Mouse (Mus musculus) olfactory bulb, adult 2 months (tissue): ENCODE results near the gene Crhr1. TPM values are rescaled to one million over a fixed set of nuclear protein-coding genes. Genes with fewer than 3 reads are reported as not detected.

ENCODE experiments used
- H3K27ac ChIP-seq: fragments of 200-500 bp; 2 replicates; pipeline ENCODE4 v1.5.1; 2012; ENCODE audit warnings: low read depth, low read length; ENCODE audit not compliant: insufficient read depth
- H3K4me1 ChIP-seq: fragments of 200-500 bp; 2 replicates; pipeline ENCODE4 v1.6.1; 2012; ENCODE audit warnings: low read length; ENCODE audit not compliant: control insufficient read depth, insufficient read depth
- H3K4me3 ChIP-seq: fragments of 200-500 bp; 2 replicates; pipeline ENCODE4 v1.5.1; 2012; ENCODE audit warnings: mild to moderate bottlenecking, low read depth, low read length, moderate library complexity; ENCODE audit not compliant: insufficient read depth
- CTCF ChIP-seq: fragments of 200-500 bp; IDR thresholded peaks from 2 replicates; pipeline ENCODE4 v1.5.1; 2012; ENCODE audit warnings: low read depth, mild to moderate bottlenecking, low read length, moderate library complexity; ENCODE audit not compliant: insufficient read depth
- POLR2A ChIP-seq: fragments of 200-500 bp; IDR thresholded peaks from 2 replicates; pipeline ENCODE4 v1.6.1; 2012; ENCODE audit warnings: mild to moderate bottlenecking, low read depth, low read length, moderate library complexity; ENCODE audit not compliant: insufficient read depth
- WGBS: fragments of 180-500 bp; shearing (Covaris S2); methylation state at CpG from one replicate; pipeline ENCODE4 v1.1.7; 2018; 5-methylcytosine and 5-hydroxymethylcytosine counted together
- polyA plus RNA-seq: library from polyadenylated mRNA; stranded (reverse); fragments of >200 nt; gene quantifications from 2 replicates; pipeline ENCODE4 v1.2.4, GENCODE M21; 2012; ENCODE audit warnings: low replicate concordance; ENCODE audit not compliant: missing spikeins, insufficient read depth, insufficient read length

The Crhr1 gene
- polyA plus RNA-seq, 1 experiment = not detected

GRCm38 (mm10) chr11:104178893-104179292, 46.2 kb downstream of the Crhr1 start:
- TF ChIP-seq CTCF (no peak), POLR2A (no peak)
- H3K4me1 ChIP-seq = peaks cover 9% of the 10 kb centered on the region
- 24% methylated on average over 7 of the region's 7 CpGs for WGBS
- H3K27ac ChIP-seq = no peak overlapping the region
- H3K4me3 ChIP-seq = no peak overlapping the region

DNA sequence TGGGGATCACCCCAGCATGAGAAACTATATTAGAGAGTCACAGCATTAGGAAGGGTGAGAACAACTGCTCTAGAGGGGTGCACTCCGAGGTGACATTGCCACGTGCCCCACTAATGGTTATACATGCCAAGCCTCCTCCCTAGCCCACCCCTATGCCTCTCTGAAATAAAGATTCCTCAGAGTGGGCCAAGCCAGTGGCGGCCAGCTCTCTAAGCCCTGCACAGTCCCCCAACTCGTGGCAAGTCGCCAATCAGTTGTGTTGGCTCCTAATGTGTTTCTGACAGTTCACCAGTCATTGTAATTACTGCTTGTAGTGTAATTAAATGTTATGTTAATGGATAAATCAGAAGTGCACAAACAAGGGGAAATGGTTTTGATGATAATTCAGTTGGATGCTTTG, 47.1 kb downstream of the Crhr1 start:
- H3K4me3 ChIP-seq = no peak overlapping the region
- H3K4me1 ChIP-seq = peaks cover 9% of the 10 kb centered on the region
- WGBS = 24% methylated on average over 5 of the region's 5 CpGs

GRCm38 (mm10) chr11:104182141-104182540, 49.5 kb downstream of the Crhr1 start:
- no peak overlapping the region for H3K27ac ChIP-seq
- peaks cover 9% of the 10 kb centered on the region for H3K4me1 ChIP-seq
- TF ChIP-seq POLR2A (no peak), CTCF (no peak)
- 70% methylated on average over 3 of the region's 3 CpGs for WGBS
- no peak overlapping the region for H3K4me3 ChIP-seq

More for the DNA sequence above, 47.1 kb downstream of the Crhr1 start:
- TF ChIP-seq CTCF (no peak), POLR2A (no peak)
- H3K27ac ChIP-seq = no peak overlapping the region

GRCm38 (mm10) chr11:104186135-104186836, 53.6 kb downstream of the Crhr1 start, which contains the start of gene Sppl2c:
Sppl2c (plus strand) TSS chr11:104186327.
- TF ChIP-seq CTCF = no peak
- TF ChIP-seq POLR2A = no peak
- WGBS = 84% methylated on average over 13 of the region's 13 CpGs
- Histone ChIP-seq H3K27ac (no peak within 1 kb of the TSS), H3K4me1 (0 out of 2 replicates have a peak, but pooled peaks cover 2% of the 10 kb centered on the region), H3K4me3 (no peak within 1 kb of the TSS)

- TF ChIP-seq POLR2A (no peak), CTCF (no peak)
- Histone ChIP-seq H3K27ac (no peak overlapping the region), H3K4me1 (0 out of 2 replicates have a peak, but pooled peaks cover 2% of the 10 kb centered on the region), H3K4me3 (no peak overlapping the region)
- WGBS = 71% methylated on average over 9 of the region's 9 CpGs
Observed at GRCm38 (mm10) chr11:104186837-104187150, 54.1 kb downstream of the Crhr1 start.

DNA sequence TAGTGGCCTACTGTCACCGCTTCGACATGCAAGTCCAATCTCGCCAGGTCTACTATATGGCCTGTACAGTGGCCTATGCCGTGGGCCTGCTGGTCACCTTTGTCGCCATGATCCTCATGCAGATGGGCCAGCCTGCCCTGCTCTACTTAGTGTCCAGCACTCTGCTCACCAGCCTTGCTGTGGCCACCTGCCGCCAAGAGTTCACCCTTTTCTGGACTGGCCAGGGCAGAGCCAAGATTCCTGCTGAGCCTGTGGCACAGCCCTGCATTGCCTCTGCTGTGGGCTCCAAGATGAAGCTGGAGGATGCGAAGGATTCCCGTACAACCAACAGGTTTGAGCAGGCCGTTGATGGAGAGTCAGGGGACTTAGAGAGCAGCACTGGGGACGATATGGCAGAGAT, 55.1 kb downstream of the Crhr1 start:
- WGBS = 95% methylated on average over 10 of the region's 10 CpGs
- Histone ChIP-seq H3K27ac (no peak overlapping the region), H3K4me1 (0 out of 2 replicates have a peak, but pooled peaks cover 2% of the 10 kb centered on the region), H3K4me3 (no peak overlapping the region)
- TF ChIP-seq POLR2A (no peak), CTCF (no peak)

GRCm38 (mm10) chr11:104190008-104190407, 57.4 kb downstream of the Crhr1 start:
- no peak overlapping the region for H3K4me3 ChIP-seq
- no peak overlapping the region for H3K27ac ChIP-seq
- H3K4me1 ChIP-seq = 0 out of 2 replicates have a peak, but pooled peaks cover 2% of the 10 kb centered on the region
- TF ChIP-seq POLR2A (no peak), CTCF (no peak)
- WGBS = 71% methylated on average over 2 of the region's 2 CpGs

GRCm38 (mm10) chr11:104195382-104195781, 62.7 kb downstream of the Crhr1 start:
- WGBS = 71% methylated on average over 11 of the region's 11 CpGs
- Histone ChIP-seq H3K27ac (no peak overlapping the region), H3K4me1 (0 out of 2 replicates have a peak, but pooled peaks cover 2% of the 10 kb centered on the region), H3K4me3 (no peak overlapping the region)
- TF ChIP-seq POLR2A = no peak
- no peak for TF ChIP-seq CTCF

DNA sequence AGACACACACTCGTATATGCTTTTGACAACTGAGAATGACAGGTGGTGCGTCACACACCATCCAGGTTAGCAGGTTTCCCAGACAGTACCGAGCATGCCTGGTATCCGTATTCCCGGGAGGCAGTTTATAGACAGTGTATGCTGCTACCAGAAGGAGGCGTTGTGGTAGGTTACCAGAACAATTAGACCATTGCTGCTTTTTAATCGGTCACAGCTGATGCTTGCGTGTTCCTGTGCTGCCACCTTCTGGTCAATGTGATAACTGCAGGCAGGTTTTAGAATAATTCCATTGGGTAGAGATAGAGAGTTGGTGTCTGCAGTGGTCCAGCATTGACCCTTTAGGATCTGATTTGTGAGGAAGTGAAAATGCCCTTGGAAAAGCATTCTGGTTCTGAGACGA, 63.1 kb downstream of the Crhr1 start:
- 7% methylated on average over 9 of the region's 9 CpGs for WGBS
- TF ChIP-seq CTCF (no peak), POLR2A (no peak)
- H3K4me3 ChIP-seq = no peak overlapping the region
- H3K27ac ChIP-seq = no peak overlapping the region
- no peaks in the 10 kb centered on the region for H3K4me1 ChIP-seq
